Mouse (Mus musculus) intestine, embryonic 16.5 days (tissue): ENCODE data around the gene Cdc123. TPM values are rescaled to one million over a fixed set of nuclear protein-coding genes. Genes with fewer than 3 reads are reported as not detected.
"Not testable (repeated sequence)": the region's sequence is repeated elsewhere in the genome, so short reads cannot be mapped to it uniquely, and the experiment has no call there.

ENCODE experiments used
- ATAC-seq: fragments of 200-750 bp; cut with Nextera tagmentation; 2 replicates; pipeline ENCODE4 v1.8.0; 2017; ENCODE audit warnings: moderate TSS enrichment, moderate library complexity
- H3K27ac ChIP-seq: fragments of 300-500 bp; sonication (generic); 2 replicates; pipeline ENCODE4 v1.5.1; 2014; ENCODE audit warnings: mild to moderate bottlenecking, low read length
- H3K27me3 ChIP-seq: fragments of 300-500 bp; sonication (generic); replicated peaks from 2 replicates; pipeline ENCODE4 v1.6.1; 2014; ENCODE audit warnings: low read length, control low read depth, mixed read lengths; ENCODE audit not compliant: control insufficient read depth, insufficient read depth
- H3K36me3 ChIP-seq: fragments of 300-500 bp; sonication (generic); 2 replicates; pipeline ENCODE4 v1.6.1; 2014; ENCODE audit warnings: low read length, control low read depth; ENCODE audit not compliant: control insufficient read depth, insufficient read depth
- H3K4me1 ChIP-seq: fragments of 300-500 bp; sonication (generic); 2 replicates; pipeline ENCODE4 v1.6.1; 2014; ENCODE audit warnings: low read length, control low read depth, mixed read lengths; ENCODE audit not compliant: control insufficient read depth, insufficient read depth
- H3K4me2 ChIP-seq: fragments of 300-500 bp; sonication (generic); 2 replicates; pipeline ENCODE4 v1.6.1; 2014; ENCODE audit warnings: low read depth, low read length, control low read depth
- H3K4me3 ChIP-seq: fragments of 300-500 bp; sonication (generic); 2 replicates; pipeline ENCODE4 v1.5.1; 2014; ENCODE audit warnings: mild to moderate bottlenecking, low read length
- H3K9ac ChIP-seq: fragments of 300-500 bp; sonication (generic); 2 replicates; pipeline ENCODE4 v1.6.1; 2014; ENCODE audit warnings: low read depth, low read length
- H3K9me3 ChIP-seq: fragments of 300-500 bp; sonication (generic); 2 replicates; pipeline ENCODE4 v1.6.1; 2016; ENCODE audit warnings: low read length, control low read depth; ENCODE audit not compliant: control insufficient read depth
- WGBS: fragments of 180-500 bp; shearing (Covaris S2); extraction: QIAGEN DNeasy Blood & Tissue Kit; methylation state at CpG from one replicate; pipeline ENCODE4 v1.1.7; 2014; 5-methylcytosine and 5-hydroxymethylcytosine counted together
- polyA plus RNA-seq: library from polyadenylated mRNA; unstranded; fragments of >200 nt; fragmentation: Nextera tagmentation; extraction: Ambion mirVana; gene quantifications from 2 replicates; pipeline ENCODE4 v1.2.1, GENCODE M21; 2015

Cdc123 gene
- polyA plus RNA-seq, 1 experiment from 2014 or later: 227 TPM

DNA sequence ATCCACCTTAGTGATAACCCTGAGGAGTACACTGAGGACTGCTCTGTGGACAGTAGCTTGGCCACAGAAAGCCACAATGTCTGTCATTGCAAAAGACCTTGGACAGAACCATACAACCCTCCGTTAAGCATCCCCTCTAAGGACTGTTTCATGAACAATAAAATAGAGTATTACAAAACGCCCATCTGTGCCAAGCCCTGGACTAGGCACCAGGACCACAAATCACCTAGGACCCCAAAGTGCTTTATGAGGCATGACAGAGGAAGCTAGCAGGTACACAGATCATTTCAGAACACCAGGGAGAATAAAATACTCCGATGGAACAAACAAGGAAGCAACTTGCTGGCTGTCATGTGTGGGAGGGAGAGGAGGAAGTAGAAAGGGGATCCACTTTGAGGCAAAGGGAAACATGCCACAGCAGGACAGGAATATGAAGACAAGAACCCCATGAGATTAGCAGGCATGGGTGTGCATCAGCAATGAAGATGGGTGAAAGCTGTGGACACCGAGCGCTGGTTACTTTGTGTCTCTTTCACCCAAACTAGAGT is 33.7 kb downstream of the Cdc123 start:
- Histone ChIP-seq H3K4me1 (no peaks in the 10 kb centered on the region), H3K36me3 (peaks cover 12% of the 10 kb centered on the region; the same call in 1 of the 2 replicates), H3K9me3 (no peaks in the 10 kb centered on the region), H3K4me3 (no peak overlapping the region), H3K4me2 (no peak overlapping the region), H3K9ac (no peak overlapping the region), H3K27me3 (no peaks in the 10 kb centered on the region), H3K27ac (no peak overlapping the region)
- 88% methylated on average over 5 of the region's 5 CpGs for WGBS
- ATAC-seq: no peak

DNA sequence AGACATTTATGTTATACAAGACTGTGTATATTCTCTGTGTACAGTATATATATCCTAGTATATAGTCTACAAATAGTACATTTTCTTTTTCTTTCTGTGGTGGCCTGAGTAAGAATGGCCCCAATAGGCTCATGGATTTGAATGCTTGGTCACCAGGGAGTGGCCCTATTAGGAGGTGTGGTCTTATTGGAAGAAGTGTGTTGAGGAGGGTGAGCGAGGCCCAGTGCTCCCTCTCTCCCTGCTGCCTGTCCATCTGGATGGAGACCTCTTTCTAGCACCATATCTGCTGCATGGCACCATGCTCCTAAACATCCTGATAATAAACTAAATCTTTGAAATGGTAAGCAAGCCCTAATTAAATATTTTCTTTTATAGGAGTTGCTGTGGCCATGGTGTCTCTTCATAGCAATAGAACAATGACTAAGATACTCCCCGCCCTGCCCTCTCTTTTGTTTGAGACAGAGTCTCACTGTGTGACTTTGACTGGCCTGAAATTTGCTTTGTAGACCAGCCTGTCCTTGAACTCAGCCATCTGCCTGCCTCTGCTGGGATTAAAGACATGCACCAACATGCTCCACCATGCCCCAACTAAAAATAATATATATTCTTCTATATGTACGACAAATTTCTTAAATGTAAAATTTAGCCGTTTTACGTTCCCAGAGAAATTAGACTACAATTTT is 34.8 kb downstream of the Cdc123 start:
- H3K4me3 ChIP-seq: no peak overlapping the region
- H3K4me1 ChIP-seq: no peaks in the 10 kb centered on the region
- H3K36me3 ChIP-seq: peaks cover 12% of the 10 kb centered on the region; the same call in 1 of the 2 replicates
- H3K4me2 ChIP-seq: no peak overlapping the region
- ATAC-seq: no peak
- H3K9ac ChIP-seq: no peak overlapping the region
- no peak overlapping the region for H3K27ac ChIP-seq
- WGBS: 91% methylated on average over 5 of the region's 5 CpGs
- H3K27me3 ChIP-seq: no peaks in the 10 kb centered on the region
- H3K9me3 ChIP-seq: no peaks in the 10 kb centered on the region

DNA sequence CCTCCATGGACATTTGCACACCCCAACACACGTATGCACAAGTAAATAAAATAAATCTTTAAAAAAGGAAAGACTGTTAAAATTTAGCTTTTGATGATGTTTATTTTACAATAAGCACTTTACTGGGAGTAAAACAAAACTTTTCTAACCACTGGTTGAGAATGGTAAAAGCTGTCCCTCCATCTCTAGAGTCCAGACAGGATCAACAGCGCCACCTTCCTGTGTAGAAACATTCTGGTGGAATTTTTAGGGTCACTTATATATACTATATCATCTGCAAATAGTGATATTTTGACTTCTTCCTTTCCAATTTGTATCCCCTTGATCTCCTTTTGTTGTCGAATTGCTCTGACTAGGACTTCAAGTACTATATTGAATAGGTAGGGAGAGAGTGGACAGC is 38.8 kb downstream of the Cdc123 start:
- not testable (repeated sequence) for H3K36me3 ChIP-seq

DNA sequence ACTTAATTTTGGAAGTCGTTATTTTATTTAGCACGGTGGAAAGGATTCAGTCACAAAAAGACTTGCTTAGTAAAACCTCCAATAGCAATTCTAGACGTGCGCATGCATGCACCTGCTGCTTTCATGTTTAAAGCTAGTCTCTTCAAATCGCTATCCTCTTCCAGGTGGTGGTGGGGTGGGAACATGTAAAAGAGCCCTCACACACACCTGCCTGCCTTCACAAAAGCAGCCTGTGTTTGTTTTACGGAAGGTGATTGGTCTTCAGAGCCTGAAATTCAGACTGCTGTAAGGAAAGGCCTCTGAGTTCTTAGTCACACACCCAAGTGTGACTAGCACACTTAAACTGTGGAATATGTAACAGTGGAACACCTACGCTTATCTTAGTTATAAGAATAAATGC is 39.7 kb downstream of the Cdc123 start:
- Histone ChIP-seq H3K4me3 (no peak overlapping the region), H3K9me3 (no peaks in the 10 kb centered on the region), H3K36me3 (peaks cover 3% of the 10 kb centered on the region; the same call in 1 of the 2 replicates), H3K4me1 (no peaks in the 10 kb centered on the region), H3K4me2 (no peak overlapping the region), H3K9ac (no peak overlapping the region), H3K27me3 (no peaks in the 10 kb centered on the region), H3K27ac (no peak overlapping the region)
- WGBS: 93% methylated on average over 7 of the region's 7 CpGs
- no peak for ATAC-seq

More for the DNA sequence above, 38.8 kb downstream of the Cdc123 start:
- not testable (repeated sequence) for H3K9me3 ChIP-seq, ATAC-seq, H3K4me2 ChIP-seq, H3K27me3 ChIP-seq, H3K4me3 ChIP-seq, H3K27ac ChIP-seq, H3K4me1 ChIP-seq, H3K9ac ChIP-seq
- WGBS: 74% methylated on average over 3 of the region's 3 CpGs

DNA sequence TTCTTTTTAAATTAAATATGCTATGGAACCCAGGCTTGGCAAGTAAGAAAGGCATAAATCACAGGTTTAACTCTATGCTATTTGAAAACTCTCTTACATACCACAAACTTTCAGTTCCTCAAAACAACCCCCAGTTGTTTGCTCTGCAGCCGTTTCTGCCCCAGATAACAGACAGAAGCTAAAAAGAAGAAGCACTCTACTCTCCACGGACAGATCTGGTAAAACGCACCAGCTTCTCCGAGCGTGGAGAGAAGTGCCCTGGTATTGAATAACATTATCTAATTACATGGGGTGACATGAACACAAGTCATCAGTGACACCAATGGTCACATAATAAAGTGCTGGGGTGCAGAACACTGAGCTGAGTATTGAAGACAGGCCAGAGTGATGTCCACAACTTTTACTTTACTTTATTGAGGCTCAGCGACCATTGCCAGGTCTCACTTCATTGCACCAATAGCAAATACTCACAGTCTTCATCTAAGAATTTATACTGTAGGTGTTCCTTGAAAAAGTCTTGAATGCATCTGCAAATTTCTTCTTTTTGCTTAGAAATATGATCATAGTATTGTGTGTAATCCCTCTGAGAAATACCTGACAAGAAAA is 40.4 kb downstream of the Cdc123 start:
- no peak for ATAC-seq
- peaks cover under 1% of the 10 kb centered on the region for H3K36me3 ChIP-seq
- no peaks in the 10 kb centered on the region for H3K4me1 ChIP-seq
- H3K4me2 ChIP-seq: no peak overlapping the region
- 86% methylated on average over 6 of the region's 6 CpGs for WGBS
- no peak overlapping the region for H3K27ac ChIP-seq
- H3K9ac ChIP-seq: no peak overlapping the region
- 0 out of 2 replicates have a peak, but pooled peaks cover 3% of the 10 kb centered on the region for H3K9me3 ChIP-seq
- H3K27me3 ChIP-seq: no peaks in the 10 kb centered on the region
- H3K4me3 ChIP-seq: no peak overlapping the region

DNA sequence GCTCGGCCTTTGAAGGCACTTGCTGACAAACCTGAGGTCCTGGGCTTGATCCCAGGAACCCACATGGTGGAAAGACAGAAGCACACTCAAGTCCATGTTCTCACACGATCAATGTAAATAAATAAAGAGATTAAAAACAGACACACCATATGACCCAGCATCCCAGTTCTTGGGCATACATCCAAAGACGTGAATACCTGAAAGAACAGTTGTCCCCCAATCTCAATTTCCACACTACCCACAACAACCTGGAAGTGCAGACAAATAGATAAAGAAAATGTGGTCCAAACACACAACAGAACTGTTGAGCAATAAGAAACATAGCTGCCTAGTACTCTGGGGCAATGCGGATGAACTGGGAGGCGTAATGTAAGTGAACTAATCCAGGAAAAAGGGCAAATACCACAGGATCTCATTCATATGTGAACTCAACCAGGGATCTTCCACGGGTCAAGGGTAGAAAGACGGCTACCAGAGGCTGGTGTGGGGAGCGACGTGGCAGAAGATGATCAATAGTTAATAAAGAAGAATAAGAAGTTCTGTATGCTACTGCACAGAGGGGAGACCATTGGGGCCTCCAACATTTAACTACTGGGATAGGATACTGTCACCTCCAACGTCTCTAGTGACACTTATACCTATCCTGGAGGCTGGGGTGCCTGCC is 42.9 kb downstream of the Cdc123 start:
- H3K36me3 ChIP-seq: peaks cover 3% of the 10 kb centered on the region
- 86% methylated on average over 10 of the region's 10 CpGs for WGBS

DNA sequence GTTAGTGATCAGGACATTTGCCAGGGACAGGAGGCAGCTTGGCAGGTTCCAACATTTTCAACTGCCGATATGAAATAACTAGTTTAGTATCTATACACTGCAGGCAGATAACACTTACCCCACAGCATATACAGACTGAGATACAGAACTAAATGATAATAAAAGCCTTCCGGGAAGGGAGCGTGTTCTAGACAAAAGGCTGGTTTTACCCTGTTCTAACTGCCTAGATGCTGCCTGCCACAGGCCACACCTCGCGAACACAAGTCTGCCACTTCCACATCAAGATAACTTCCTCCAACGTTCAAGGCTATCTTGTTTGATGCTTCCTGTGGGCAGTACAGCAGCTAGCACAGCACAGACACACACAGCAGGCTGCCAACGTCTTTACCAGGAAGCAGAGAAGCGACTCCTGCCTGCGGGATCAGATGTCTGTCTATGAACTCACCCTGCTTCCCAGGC is 43.8 kb downstream of the Cdc123 start:
- no peak overlapping the region for H3K27ac ChIP-seq
- no peaks in the 10 kb centered on the region for H3K4me1 ChIP-seq

More for the DNA sequence above, 42.9 kb downstream of the Cdc123 start:
- no peaks in the 10 kb centered on the region for H3K27me3 ChIP-seq
- no peak overlapping the region for H3K4me2 ChIP-seq
- no peak overlapping the region for H3K9ac ChIP-seq
- H3K4me3 ChIP-seq: no peak overlapping the region
- no peak for ATAC-seq
- no peak overlapping the region for H3K27ac ChIP-seq
- H3K9me3 ChIP-seq: 0 out of 2 replicates have a peak, but pooled peaks cover 3% of the 10 kb centered on the region
- H3K4me1 ChIP-seq: no peaks in the 10 kb centered on the region

DNA sequence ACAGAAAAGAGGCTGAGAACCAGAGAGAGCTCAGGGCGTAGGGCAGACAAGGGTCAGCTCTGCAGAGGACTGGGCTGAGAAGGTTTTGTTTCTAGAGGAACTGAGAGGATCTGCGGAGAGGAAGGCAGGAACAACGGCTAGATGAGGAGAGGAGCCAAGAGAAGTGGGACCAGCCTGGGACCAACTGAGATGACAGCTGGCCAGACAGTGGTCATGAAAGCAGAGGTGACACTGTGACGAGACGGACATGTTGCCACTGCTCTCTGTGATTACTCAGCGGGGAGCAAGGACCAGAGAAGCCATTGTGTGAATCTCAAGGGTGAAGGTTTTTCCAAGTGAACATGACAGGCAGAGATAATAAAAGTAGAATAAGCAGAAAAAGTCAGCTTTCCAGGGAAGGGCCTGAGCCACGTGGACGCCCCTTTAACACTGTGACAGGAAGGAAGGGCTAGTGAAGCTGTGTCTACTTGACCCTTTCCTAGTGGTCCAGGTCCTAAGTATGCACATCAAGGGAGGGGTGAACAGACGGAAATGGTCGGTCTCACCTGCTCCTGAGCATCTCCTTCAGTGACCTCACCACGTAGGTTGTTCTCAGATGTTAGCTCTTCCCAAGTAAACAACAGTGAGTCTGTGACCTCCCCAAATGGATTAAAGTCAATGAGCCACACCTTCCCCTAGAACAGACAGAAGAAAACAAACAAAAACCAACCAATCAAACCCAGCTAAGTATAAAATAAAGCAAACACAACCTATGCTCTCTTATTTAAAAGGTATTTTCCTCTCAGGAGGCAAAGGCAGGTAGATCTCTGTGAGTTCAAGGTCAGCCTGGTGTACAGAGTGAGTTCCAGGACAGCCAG is 46.9 kb downstream of the Cdc123 start:
- H3K27ac ChIP-seq: no peak overlapping the region
- WGBS: 86% methylated on average over 11 of the region's 11 CpGs
- H3K9ac ChIP-seq: no peak overlapping the region
- ATAC-seq: no peak
- H3K27me3 ChIP-seq: no peaks in the 10 kb centered on the region
- H3K36me3 ChIP-seq: peaks cover 21% of the 10 kb centered on the region
- no peaks in the 10 kb centered on the region for H3K4me1 ChIP-seq
- H3K4me3 ChIP-seq: no peak overlapping the region
- H3K4me2 ChIP-seq: no peak overlapping the region
- H3K9me3 ChIP-seq: 0 out of 2 replicates have a peak, but pooled peaks cover 3% of the 10 kb centered on the region

More for the DNA sequence above, 43.8 kb downstream of the Cdc123 start:
- no peak overlapping the region for H3K9ac ChIP-seq
- no peak overlapping the region for H3K4me2 ChIP-seq
- H3K36me3 ChIP-seq: peaks cover 6% of the 10 kb centered on the region
- WGBS: 64% methylated on average over 9 of the region's 9 CpGs
- ATAC-seq: 0 out of 2 replicates have a peak, but pooled peaks have one; percentile 33
- H3K9me3 ChIP-seq: 0 out of 2 replicates have a peak, but pooled peaks cover 3% of the 10 kb centered on the region
- H3K27me3 ChIP-seq: no peaks in the 10 kb centered on the region
- no peak overlapping the region for H3K4me3 ChIP-seq
